Mouse (Mus musculus): Measurements from ENCODE around the gene Insm1. TPM values are rescaled to one million over a fixed set of nuclear protein-coding genes. Genes with fewer than 3 reads are reported as not detected.

Gene Insm1
- polyA plus RNA-seq (2015; fragmentation: Nextera tagmentation; extraction: Ambion mirVana), result 0.56 and 0.66 TPM in 2 replicates

GRCm38 (mm10) chr2:146221076-146221928 is at the start of gene Insm1:
Insm1 (plus strand) TSS chr2:146221921.
- DNase-seq (ENCODE audit: low spot score), result no peak

GRCm38 (mm10) chr2:146172106-146172505 is 49.6 kb upstream of the Insm1 start:
- DNase-seq (ENCODE audit: low spot score), result no peak

GRCm38 (mm10) chr2:146174173-146174572 is 47.5 kb upstream of the Insm1 start:
- DNase-seq (ENCODE audit: low spot score), result no peak

GRCm38 (mm10) chr2:146178718-146179117 is 43.0 kb upstream of the Insm1 start:
- DNase-seq (ENCODE audit: low spot score), result no peak

- DNase-seq (ENCODE audit: low spot score), result no peak
These were observed 37.6 kb upstream of the Insm1 start for GRCm38 (mm10) chr2:146183830-146184793.

GRCm38 (mm10) chr2:146196126-146196525 is 25.6 kb upstream of the Insm1 start:
- DNase-seq (ENCODE audit: low spot score), result no peak

GRCm38 (mm10) chr2:146197947-146198346 is 23.8 kb upstream of the Insm1 start:
- DNase-seq (ENCODE audit: low spot score), result no peak

- no peak for DNase-seq (ENCODE audit: low spot score)
These were observed 10.8 kb upstream of the Insm1 start for GRCm38 (mm10) chr2:146210968-146211367.

GRCm38 (mm10) chr2:146214715-146215114 is 7.0 kb upstream of the Insm1 start:
- DNase-seq (ENCODE audit: low spot score), result peak; percentile 61

GRCm38 (mm10) chr2:146216111-146217064 is 5.3 kb upstream of the Insm1 start:
- no peak for DNase-seq (ENCODE audit: low spot score)

- no peak for DNase-seq (ENCODE audit: low spot score)
These were observed 4.3 kb upstream of the Insm1 start for GRCm38 (mm10) chr2:146217227-146217980.

GRCm38 (mm10) chr2:146218161-146218691 is 3.5 kb upstream of the Insm1 start:
- DNase-seq (ENCODE audit: low spot score), result no peak

- DNase-seq (ENCODE audit: low spot score), result no peak
These were observed 2.7 kb upstream of the Insm1 start for GRCm38 (mm10) chr2:146218881-146219535.

GRCm38 (mm10) chr2:146219791-146220190 is 1.9 kb upstream of the Insm1 start:
- DNase-seq (ENCODE audit: low spot score), result no peak

GRCm38 (mm10) chr2:146220591-146221075 is 1.1 kb upstream of the Insm1 start:
- no peak for DNase-seq (ENCODE audit: low spot score)

- no peak for DNase-seq (ENCODE audit: low spot score)
These were observed 183 bp downstream of the Insm1 start for GRCm38 (mm10) chr2:146221929-146222278.

- no peak for DNase-seq (ENCODE audit: low spot score)
These were observed 806 bp downstream of the Insm1 start for GRCm38 (mm10) chr2:146222279-146223175.

Data from thymus, postnatal 0 days (tissue).